Comparison of ENCODE assay signal across 9 mouse cellular contexts in the genomic region with DNA sequence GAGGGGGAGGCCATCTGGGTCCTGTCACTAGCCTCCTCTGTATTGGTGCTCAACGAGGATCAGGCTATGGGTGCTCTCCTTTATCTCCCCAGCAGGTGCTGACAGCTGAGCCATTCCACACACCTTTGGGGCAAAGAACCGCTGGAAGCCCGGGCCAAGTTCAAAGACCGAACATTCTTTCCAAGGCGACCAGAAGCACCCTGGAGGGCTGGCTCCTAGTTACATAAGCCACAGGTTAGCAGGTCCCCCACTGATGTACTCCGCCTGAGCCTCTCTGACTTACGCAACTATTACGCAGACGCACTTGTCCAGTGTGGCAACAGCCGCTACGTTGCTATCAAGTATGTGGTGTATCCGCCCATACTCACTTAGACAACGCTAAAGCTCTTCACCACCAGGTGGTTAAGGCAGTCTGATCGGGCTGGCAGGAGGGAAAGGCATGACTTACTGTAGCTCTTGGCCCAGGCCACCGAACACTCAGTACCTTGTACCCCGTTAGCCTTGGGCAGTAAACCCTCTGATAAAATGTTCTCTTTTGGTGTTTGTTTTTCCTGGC.
A peak's percentile ranks its signal among the peaks of the same experiment; 100 is the strongest.
DNase-seq lines count a peak whose midpoint lies in the region; ATAC-seq and TF ChIP-seq lines count a peak whose summit lies in the region.
"Had no signal": no experiment of that assay in that cellular context is flagged by ENCODE, and none has a peak within 500 bp of the region (broad histone marks: within the 10 kb centered on the region; RNA-seq: fewer than 3 reads in every experiment).

No protein-coding gene starts in this region.

- no peak overlapping the region for H3K4me2 ChIP-seq in embryonic facial prominence, embryonic 12.5 days (replicated peaks)
- H3K4me2 ChIP-seq in heart, embryonic 14.5 days (ENCODE audit: low read length): peak overlapping the region; percentile 50
- H3K4me2 ChIP-seq in limb, embryonic 14.5 days (replicated peaks; ENCODE audit: low read depth, low read length, severe bottlenecking): no peak overlapping the region
- no peak overlapping the region for H3K4me2 ChIP-seq in stomach, embryonic 15.5 days
- H3K4me2 ChIP-seq in hindbrain, postnatal 0 days (ENCODE audit: low read depth, low read length): no peak overlapping the region
- H3K4me2 ChIP-seq: midbrain, embryonic 12.5 days had no signal

- H3K27me3 ChIP-seq in embryonic facial prominence, embryonic 12.5 days: no peaks in the 10 kb centered on the region
- H3K27me3 ChIP-seq in embryonic facial prominence, embryonic 10.5 days (replicated peaks; ENCODE audit: low read depth, poor library complexity, severe bottlenecking): no peaks in the 10 kb centered on the region
- H3K27me3 ChIP-seq in heart, embryonic 14.5 days (ENCODE audit: control insufficient read depth, insufficient read depth, low read length): no peaks in the 10 kb centered on the region
- H3K27me3 ChIP-seq in limb, embryonic 14.5 days (ENCODE audit: control insufficient read depth, insufficient read depth, low read length): no peaks in the 10 kb centered on the region
- no peaks in the 10 kb centered on the region for H3K27me3 ChIP-seq in stomach, embryonic 15.5 days (replicated peaks)
- H3K27me3 ChIP-seq in hindbrain, postnatal 0 days (ENCODE audit: insufficient read depth, low read length): no peaks in the 10 kb centered on the region
- H3K27me3 ChIP-seq: midbrain, embryonic 12.5 days had no signal

- no peaks in the 10 kb centered on the region for H3K36me3 ChIP-seq in embryonic facial prominence, embryonic 12.5 days
- no peaks in the 10 kb centered on the region for H3K36me3 ChIP-seq in embryonic facial prominence, embryonic 10.5 days (replicated peaks)
- no peaks in the 10 kb centered on the region for H3K36me3 ChIP-seq in heart, embryonic 14.5 days (ENCODE audit: control insufficient read depth, insufficient read depth, low read length)
- no peaks in the 10 kb centered on the region for H3K36me3 ChIP-seq in limb, embryonic 14.5 days (ENCODE audit: control insufficient read depth, insufficient read depth, low read length)
- H3K36me3 ChIP-seq in stomach, embryonic 15.5 days: no peaks in the 10 kb centered on the region
- no peaks in the 10 kb centered on the region for H3K36me3 ChIP-seq in hindbrain, postnatal 0 days (ENCODE audit: insufficient read depth, low read length)
- H3K36me3 ChIP-seq: midbrain, embryonic 12.5 days had no signal

- H3K27ac ChIP-seq in embryonic facial prominence, embryonic 12.5 days: no peak overlapping the region
- no peak overlapping the region for H3K27ac ChIP-seq in embryonic facial prominence, embryonic 10.5 days (replicated peaks)
- H3K27ac ChIP-seq in heart, embryonic 14.5 days (replicated peaks in 1 of 2; ENCODE audit: control insufficient read depth in 1 of 2, insufficient read depth in 1 of 2, low read depth in 2 of 2, low read length in 2 of 2): peak overlapping the region; percentile 29 to 64; a peak in 3 of 4 replicates
- no peak overlapping the region for H3K27ac ChIP-seq in limb, embryonic 14.5 days (replicated peaks; ENCODE audit: low read depth, low read length)
- no peak overlapping the region for H3K27ac ChIP-seq in stomach, embryonic 15.5 days
- H3K27ac ChIP-seq in hindbrain, postnatal 0 days: no peak overlapping the region
- H3K27ac ChIP-seq: midbrain, embryonic 12.5 days had no signal

- ATAC-seq in embryonic facial prominence, embryonic 12.5 days (ENCODE audit: insufficient number of reproducible peaks, insufficient read depth, low FRiP score, low TSS enrichment): 0 out of 2 replicates have a peak, but pooled peaks have one; percentile 35
- peak; percentile 73 for ATAC-seq in heart, embryonic 14.5 days (ENCODE audit: insufficient number of reproducible peaks, insufficient read depth, low FRiP score, low read depth)
- ATAC-seq in limb, embryonic 14.5 days (ENCODE audit: low FRiP score, low read depth): peak; percentile 30; the same call in 1 of the 2 replicates
- peak; percentile 56; the same call in 1 of the 2 replicates for ATAC-seq in stomach, embryonic 15.5 days (ENCODE audit: insufficient read depth, low FRiP score, low read depth)
- ATAC-seq in hindbrain, postnatal 0 days: no peak

- 86% methylated on average over 16 of the region's 16 CpGs for WGBS in embryonic facial prominence, embryonic 12.5 days
- 89% methylated on average over 16 of the region's 16 CpGs for WGBS in embryonic facial prominence, embryonic 10.5 days
- WGBS in heart, embryonic 14.5 days: 31% methylated on average over 16 of the region's 16 CpGs
- 68% methylated on average over 16 of the region's 16 CpGs for WGBS in limb, embryonic 14.5 days
- WGBS in stomach, embryonic 15.5 days: 79% methylated on average over 16 of the region's 16 CpGs
- 86% methylated on average over 16 of the region's 16 CpGs for WGBS in hindbrain, postnatal 0 days

- no peak for TF ChIP-seq POLR2A in limb, embryonic 14.5 days (IDR thresholded peaks at IDR 0.05; ENCODE audit: borderline replicate concordance, extremely low read depth, insufficient read depth, insufficient read length)

- no peaks in the 10 kb centered on the region for H3K9me3 ChIP-seq in embryonic facial prominence, embryonic 12.5 days
- H3K9me3 ChIP-seq in embryonic facial prominence, embryonic 10.5 days: no peaks in the 10 kb centered on the region
- no peaks in the 10 kb centered on the region for H3K9me3 ChIP-seq in heart, embryonic 14.5 days (ENCODE audit: control insufficient read depth, low read length)
- H3K9me3 ChIP-seq in limb, embryonic 14.5 days (ENCODE audit: control insufficient read depth, low read length): no peaks in the 10 kb centered on the region
- H3K9me3 ChIP-seq in stomach, embryonic 15.5 days: no peaks in the 10 kb centered on the region
- H3K9me3 ChIP-seq in hindbrain, postnatal 0 days (ENCODE audit: low read length): no peaks in the 10 kb centered on the region
- H3K9me3 ChIP-seq: midbrain, embryonic 12.5 days had no signal

- H3K4me1 ChIP-seq in embryonic facial prominence, embryonic 12.5 days: no peaks in the 10 kb centered on the region
- no peaks in the 10 kb centered on the region for H3K4me1 ChIP-seq in embryonic facial prominence, embryonic 10.5 days
- peaks cover 8 to 22% of the 10 kb centered on the region in 2 experiments for H3K4me1 ChIP-seq in heart, embryonic 14.5 days (ENCODE audit: control insufficient read depth in 2 of 2, insufficient read depth in 2 of 2, low read length in 2 of 2)
- peaks cover 3% of the 10 kb centered on the region for H3K4me1 ChIP-seq in limb, embryonic 14.5 days (ENCODE audit: control insufficient read depth, insufficient read depth, low read length)
- H3K4me1 ChIP-seq in stomach, embryonic 15.5 days: no peaks in the 10 kb centered on the region
- no peaks in the 10 kb centered on the region for H3K4me1 ChIP-seq in hindbrain, postnatal 0 days (ENCODE audit: insufficient read depth, low read length)
- H3K4me1 ChIP-seq: midbrain, embryonic 12.5 days had no signal

- H3K4me3 ChIP-seq in embryonic facial prominence, embryonic 12.5 days: no peak overlapping the region
- H3K4me3 ChIP-seq in embryonic facial prominence, embryonic 10.5 days: no peak overlapping the region
- no peak overlapping the region for H3K4me3 ChIP-seq in heart, embryonic 14.5 days (ENCODE audit: control insufficient read depth in 1 of 2, insufficient read depth in 1 of 2, low read depth in 1 of 2, low read length in 2 of 2)
- H3K4me3 ChIP-seq in limb, embryonic 14.5 days (replicated peaks; ENCODE audit: low read length): no peak overlapping the region
- H3K4me3 ChIP-seq in stomach, embryonic 15.5 days (replicated peaks): no peak overlapping the region
- no peak overlapping the region for H3K4me3 ChIP-seq in hindbrain, postnatal 0 days (ENCODE audit: low read length)
- H3K4me3 ChIP-seq: midbrain, embryonic 12.5 days had no signal

- no peak for DNase-seq in embryonic facial prominence, embryonic 10.5 days (ENCODE audit: low spot score)
- DNase-seq in limb, embryonic 14.5 days (ENCODE audit: low spot score): no peak
- DNase-seq in hindbrain, postnatal 0 days (ENCODE audit: low spot score): no peak
- DNase-seq in left cerebral cortex, postnatal 14 days (ENCODE audit: low spot score in 2 of 2): no peak
- no peak for DNase-seq in neural tube, embryonic 10.5 days (ENCODE audit: extremely low spot score, low spot score)

- intact Hi-C loops in left cerebral cortex, postnatal 14 days (cut with DNase I): no loop called here

- no peak for TF ChIP-seq CTCF in hindbrain, postnatal 0 days (IDR thresholded peaks at IDR 0.05; ENCODE audit: low read depth)

- H3K9ac ChIP-seq in embryonic facial prominence, embryonic 12.5 days: no peak overlapping the region
- 0 out of 2 replicates have a peak overlapping the region, but pooled peaks have one; percentile 12 for H3K9ac ChIP-seq in heart, embryonic 14.5 days (ENCODE audit: low read length)
- H3K9ac ChIP-seq in limb, embryonic 14.5 days (ENCODE audit: low read depth, low read length, severe bottlenecking): no peak overlapping the region
- no peak overlapping the region for H3K9ac ChIP-seq in stomach, embryonic 15.5 days
- no peak overlapping the region for H3K9ac ChIP-seq in hindbrain, postnatal 0 days (replicated peaks; ENCODE audit: low read length)
- H3K9ac ChIP-seq: midbrain, embryonic 12.5 days had no signal

Comparison
In these comparisons a context has a peak if more than half of its experiments do, and no peak if none do; other contexts are left out.
1. H3K27ac ChIP-seq: peak in heart, embryonic 14.5 days (2 of 2); none in embryonic facial prominence, embryonic 12.5 days (single experiment), embryonic facial prominence, embryonic 10.5 days (single experiment), limb, embryonic 14.5 days (single experiment), stomach, embryonic 15.5 days (single experiment) and hindbrain, postnatal 0 days (single experiment).